Mouse (Mus musculus) yolk sac, embryonic 10.5 days (tissue): Measurements from ENCODE around the gene Sec24a.
"Not testable (repeated sequence)": the region's sequence is repeated elsewhere in the genome, so short reads cannot be mapped to it uniquely, and the experiment has no call there.

Experiments used
- DNase-seq: peaks from one replicate; pipeline ENCODE4 v3.0.0-alpha.2; 2017; ENCODE audit warnings: low spot score

Sec24a gene

GRCm38 (mm10) chr11:51688330-51689328 lies 74.8 kb downstream of the Sec24a start, which contains the start of gene 0610009B22Rik:
0610009B22Rik (minus strand) TSS chr11:51688874.
- peak; percentile 100 for DNase-seq

- DNase-seq: no peak
These were observed 81.5 kb downstream of the Sec24a start for GRCm38 (mm10) chr11:51681976-51682374.

- peak; percentile 80 for DNase-seq
These were observed 82.0 kb downstream of the Sec24a start for GRCm38 (mm10) chr11:51681324-51681975.

- no peak for DNase-seq
These were observed 84.0 kb downstream of the Sec24a start for GRCm38 (mm10) chr11:51679466-51679865.

GRCm38 (mm10) chr11:51677737-51678418 lies 85.6 kb downstream of the Sec24a start:
- DNase-seq: no peak

GRCm38 (mm10) chr11:51675386-51675785 lies 88.0 kb downstream of the Sec24a start:
- no peak for DNase-seq

GRCm38 (mm10) chr11:51673291-51673690 lies 90.1 kb downstream of the Sec24a start:
- no peak for DNase-seq

GRCm38 (mm10) chr11:51671376-51671775 lies 92.1 kb downstream of the Sec24a start:
- DNase-seq: no peak

- peak; percentile 43 for DNase-seq
These were observed 92.6 kb downstream of the Sec24a start for GRCm38 (mm10) chr11:51670846-51671245.

- DNase-seq: not testable (repeated sequence)
These were observed 98.7 kb downstream of the Sec24a start for GRCm38 (mm10) chr11:51664747-51665146.

GRCm38 (mm10) chr11:51662632-51663031 lies 100.8 kb downstream of the Sec24a start:
- DNase-seq: no peak

- DNase-seq: no peak
These were observed 101.5 kb downstream of the Sec24a start for GRCm38 (mm10) chr11:51661867-51662365.

- no peak for DNase-seq
These were observed 104.7 kb downstream of the Sec24a start for GRCm38 (mm10) chr11:51658705-51659104.

GRCm38 (mm10) chr11:51658291-51658690 lies 105.1 kb downstream of the Sec24a start:
- DNase-seq: no peak

- DNase-seq: no peak
These were observed 106.5 kb downstream of the Sec24a start for GRCm38 (mm10) chr11:51656798-51657521.

- no peak for DNase-seq
These were observed 108.5 kb downstream of the Sec24a start for GRCm38 (mm10) chr11:51654891-51655290.

GRCm38 (mm10) chr11:51653736-51654135 lies 109.7 kb downstream of the Sec24a start:
- DNase-seq: no peak

GRCm38 (mm10) chr11:51652889-51653418 lies 110.5 kb downstream of the Sec24a start:
- peak; percentile 43 for DNase-seq

- DNase-seq: peak; percentile 80
These were observed 112.5 kb downstream of the Sec24a start, which contains the start of the genes N4bp3 and D930048N14Rik for GRCm38 (mm10) chr11:51650691-51651515. N4bp3 (minus strand) TSS chr11:51650842. D930048N14Rik (plus strand) TSS chr11:51650954.

- DNase-seq: peak; percentile 15
These were observed 113.2 kb downstream of the Sec24a start for GRCm38 (mm10) chr11:51650261-51650660.
